Mouse (Mus musculus): ENCODE results near the gene Myom3. TPM values are rescaled to one million over a fixed set of nuclear protein-coding genes. Genes with fewer than 3 reads are reported as not detected.
A peak's percentile ranks its signal among the peaks of the same experiment; 100 is the strongest.

Myom3 gene
- total RNA-seq, 2 experiments from 2014 or later, result 0.27 to 0.38 TPM

- no peak for DNase-seq (ENCODE audit: low spot score in 2 of 2)
Measured at GRCm38 (mm10) chr4:135855080-135855479, 95.6 kb downstream of the Myom3 start.

- peak; percentile 93 to 96 for DNase-seq (ENCODE audit: low spot score in 2 of 2)
Measured at GRCm38 (mm10) chr4:135855536-135856222, 96.2 kb downstream of the Myom3 start, which contains the start of gene Srsf10. Srsf10 (plus strand) TSS chr4:135855747.

- peak in 1 of 2 experiments; percentile 56 for DNase-seq (ENCODE audit: low spot score in 2 of 2)
Measured at GRCm38 (mm10) chr4:135856223-135857091, 96.9 kb downstream of the Myom3 start.

GRCm38 (mm10) chr4:135857597-135858186 lies 98.2 kb downstream of the Myom3 start:
- no peak for DNase-seq (ENCODE audit: low spot score in 2 of 2)

Other genes with a start within 250 kb of the Myom3 start
- gene Grhl3, start 186.1 kb upstream of the Myom3 start, total RNA-seq (2021), result under 1 TPM; 0.48 to 0.79 TPM
- under 1 TPM; 0.18 to 0.22 TPM for gene Ifnlr1, start 73.4 kb upstream of the Myom3 start, total RNA-seq (2021)
- not detected for gene Il22ra1, start 31.5 kb upstream of the Myom3 start, total RNA-seq (2021)
- 10 to 100 TPM; 83.8 to 87.8 TPM for gene Srsf10, start 96.0 kb downstream of the Myom3 start, total RNA-seq (2021)
- 10 to 100 TPM; 50.5 to 53.0 TPM for gene Pnrc2, start 114.1 kb downstream of the Myom3 start, total RNA-seq (2021)
- gene Cnr2, start 135.7 kb downstream of the Myom3 start, total RNA-seq (2021), result under 1 TPM in 1 of 2 experiments, not detected in 1; 0.08 TPM
- gene Fuca1, start 161.0 kb downstream of the Myom3 start, total RNA-seq (2021), result 10 to 100 TPM; 44.2 to 47.1 TPM
- gene Hmgcl, start 186.7 kb downstream of the Myom3 start, total RNA-seq (2021), result 10 to 100 TPM; 34.6 to 36.9 TPM
- 10 to 100 TPM; 19.6 to 20.9 TPM for gene Gale, start 204.0 kb downstream of the Myom3 start, total RNA-seq (2021)
- 100 to 1,000 TPM in 1 of 2 experiments, 10 to 100 TPM in 1; 99.7 to 102 TPM for gene Lypla2, start 212.9 kb downstream of the Myom3 start, total RNA-seq (2021)
- 10 to 100 TPM; 88.9 to 93.4 TPM for gene Pithd1, start 227.5 kb downstream of the Myom3 start, total RNA-seq (2021)

Measured in layer of hippocampus, adult 18-20 months (tissue).